Mouse (Mus musculus) myocyte (in vitro differentiated cells): ENCODE data around the gene Ern1. TPM values are rescaled to one million over a fixed set of nuclear protein-coding genes. Genes with fewer than 3 reads are reported as not detected.
A peak's percentile ranks its signal among the peaks of the same experiment; 100 is the strongest.

Experiments
- H3K27me3 ChIP-seq: one replicate; pipeline ENCODE4 v1.6.1; 2011; ENCODE audit not compliant: control insufficient read depth, insufficient read depth, insufficient read length
- H3K36me3 ChIP-seq: one replicate; pipeline ENCODE4 v1.6.1; 2011; ENCODE audit not compliant: control insufficient read depth, insufficient read depth
- H3K4me2 ChIP-seq: one replicate; pipeline ENCODE4 v1.6.1; 2011; ENCODE audit warnings: low read depth, control low read depth
- H3K4me3 ChIP-seq: one replicate; pipeline ENCODE4 v1.5.1; 2011; ENCODE audit warnings: mild to moderate bottlenecking, control low read depth, moderate library complexity
- H3K79me2 ChIP-seq: one replicate; pipeline ENCODE4 v1.6.1; 2011; ENCODE audit not compliant: control insufficient read depth, insufficient read depth
- H3ac ChIP-seq: one replicate; pipeline ENCODE4 v1.6.1; 2011; ENCODE audit not compliant: control insufficient read depth, insufficient read length
- CEBPB ChIP-seq: IDR thresholded peaks from 2 replicates; pipeline ENCODE4 v1.6.1; 2011; ENCODE audit warnings: mild to moderate bottlenecking, moderate library complexity; ENCODE audit not compliant: poor library complexity, insufficient read depth, severe bottlenecking
- E2F4 ChIP-seq: IDR thresholded peaks from one replicate; pipeline ENCODE4 v1.6.1; 2011; ENCODE audit warnings: mild to moderate bottlenecking, control low read depth, moderate library complexity; ENCODE audit not compliant: insufficient read depth
- MAX ChIP-seq: IDR thresholded peaks from one replicate; pipeline ENCODE4 v1.6.1; 2011; ENCODE audit warnings: low read depth, mild to moderate bottlenecking, control low read depth
- MYOD1 ChIP-seq, 3 experiments: IDR thresholded peaks; one replicate each; pipeline ENCODE4 v1.6.1; 2011; ENCODE audit warnings: control low read depth in 2 of 3, low read depth in 2 of 3, mild to moderate bottlenecking in 2 of 3, moderate library complexity in 1 of 3; ENCODE audit not compliant: insufficient read length in 2 of 3, control insufficient read depth in 1 of 3
- MYOG ChIP-seq, 3 experiments: IDR thresholded peaks; one replicate each; pipeline ENCODE4 v1.6.1; 2011; ENCODE audit warnings: control low read depth in 2 of 3, low read depth in 2 of 3, mild to moderate bottlenecking in 2 of 3; ENCODE audit not compliant: insufficient read length in 2 of 3, control insufficient read depth in 1 of 3, insufficient read depth in 1 of 3
- POLR2A ChIP-seq: IDR thresholded peaks from one replicate; pipeline ENCODE4 v1.6.1; 2011; ENCODE audit warnings: low read depth, mild to moderate bottlenecking, control low read depth, moderate library complexity; ENCODE audit not compliant: insufficient read length
- POLR2AphosphoS2 ChIP-seq: IDR thresholded peaks from one replicate; pipeline ENCODE4 v1.6.1; 2011; ENCODE audit warnings: low read depth, control low read depth; ENCODE audit not compliant: insufficient read length
- REST ChIP-seq: IDR thresholded peaks from one replicate; pipeline ENCODE4 v1.6.1; 2011; ENCODE audit warnings: mild to moderate bottlenecking, control low read depth, moderate library complexity; ENCODE audit not compliant: insufficient read depth, insufficient read length
- SRF ChIP-seq: IDR thresholded peaks from one replicate; pipeline ENCODE4 v1.6.1; 2011; ENCODE audit warnings: low read depth; ENCODE audit not compliant: control insufficient read depth, insufficient read length
- TCF12 ChIP-seq: IDR thresholded peaks from one replicate; pipeline ENCODE4 v1.6.1; 2011; ENCODE audit warnings: mild to moderate bottlenecking, control low read depth; ENCODE audit not compliant: poor library complexity, insufficient read depth, severe bottlenecking
- TCF3 ChIP-seq: IDR thresholded peaks from one replicate; pipeline ENCODE4 v1.6.1; 2011; ENCODE audit warnings: low read depth, control low read depth; ENCODE audit not compliant: insufficient read length
- USF1 ChIP-seq: IDR thresholded peaks from one replicate; pipeline ENCODE4 v1.6.1; 2011; ENCODE audit warnings: low read depth, mild to moderate bottlenecking, control low read depth, moderate library complexity
- polyA plus RNA-seq: library from polyadenylated mRNA; unstranded; fragments of >200 nt; fragmentation: generic; extraction: Trizol; gene quantifications from one replicate; pipeline ENCODE4 v1.2.1, GENCODE M21; 2012; ENCODE audit warnings: missing spikeins

Ern1 gene
- polyA plus RNA-seq, 1 experiment, result 20.4 TPM

- no peak overlapping the region for H3ac ChIP-seq
- H3K79me2 ChIP-seq, result no peaks in the 10 kb centered on the region
- no peak for TF ChIP-seq CEBPB
- TF ChIP-seq USF1, result peak; percentile 64
- no peak for TF ChIP-seq SRF
- no peak for TF ChIP-seq TCF3
- TF ChIP-seq REST, result no peak
- TF ChIP-seq POLR2AphosphoS2, result peak; percentile 56
- TF ChIP-seq TCF12, result peak; percentile 17
- no peak for TF ChIP-seq MAX
- TF ChIP-seq MYOD1 (IDR thresholded peaks at IDR 0.05; ENCODE audit: control insufficient read depth in 1 of 3, insufficient read length in 2 of 3, low read depth in 2 of 3), result peak; percentile 31 to 72 (median 64)
- TF ChIP-seq E2F4, result no peak
- TF ChIP-seq POLR2A, result no peak
- peak in 2 of 3 experiments; percentile 67 for TF ChIP-seq MYOG (IDR thresholded peaks at IDR 0.05; ENCODE audit: control insufficient read depth in 1 of 3, insufficient read depth in 1 of 3, insufficient read length in 2 of 3, low read depth in 2 of 3)
- H3K36me3 ChIP-seq, result peaks cover 6% of the 10 kb centered on the region
- no peaks in the 10 kb centered on the region for H3K27me3 ChIP-seq
- H3K4me2 ChIP-seq, result no peak overlapping the region
- H3K4me3 ChIP-seq, result no peak overlapping the region
Measured at GRCm38 (mm10) chr11:106392597-106393330, 94.9 kb downstream of the Ern1 start.

GRCm38 (mm10) chr11:106391546-106392188 is 96.0 kb downstream of the Ern1 start:
- no peaks in the 10 kb centered on the region for H3K27me3 ChIP-seq
- TF ChIP-seq POLR2AphosphoS2 (peak; percentile 93), MAX (no peak), MYOD1 (IDR thresholded peaks at IDR 0.05; ENCODE audit: control insufficient read depth in 1 of 3, insufficient read length in 2 of 3, low read depth in 2 of 3) (no peak), CEBPB (no peak), POLR2A (peak; percentile 32)
- H3K4me2 ChIP-seq, result no peak overlapping the region
- H3ac ChIP-seq, result no peak overlapping the region
- no peaks in the 10 kb centered on the region for H3K79me2 ChIP-seq
- no peak overlapping the region for H3K4me3 ChIP-seq
- peaks cover 6% of the 10 kb centered on the region for H3K36me3 ChIP-seq

- no peak overlapping the region for H3K4me3 ChIP-seq
- peaks cover 3% of the 10 kb centered on the region for H3K36me3 ChIP-seq
- no peak overlapping the region for H3K4me2 ChIP-seq
- no peak for TF ChIP-seq MAX
- no peak for TF ChIP-seq MYOD1 (IDR thresholded peaks at IDR 0.05; ENCODE audit: control insufficient read depth in 1 of 3, insufficient read length in 2 of 3, low read depth in 2 of 3)
- peak; percentile 1 for TF ChIP-seq POLR2AphosphoS2
- H3K79me2 ChIP-seq, result no peaks in the 10 kb centered on the region
- no peak overlapping the region for H3ac ChIP-seq
- H3K27me3 ChIP-seq, result no peaks in the 10 kb centered on the region
Measured at GRCm38 (mm10) chr11:106390757-106391156, 96.9 kb downstream of the Ern1 start.

GRCm38 (mm10) chr11:106389611-106390010 is 98.0 kb downstream of the Ern1 start:
- TF ChIP-seq MYOD1 (IDR thresholded peaks at IDR 0.05; ENCODE audit: control insufficient read depth in 1 of 3, insufficient read length in 2 of 3, low read depth in 2 of 3) (no peak), POLR2AphosphoS2 (peak; percentile 63)
- Histone ChIP-seq H3ac (no peak overlapping the region), H3K36me3 (no peaks in the 10 kb centered on the region), H3K79me2 (no peaks in the 10 kb centered on the region), H3K4me2 (no peak overlapping the region), H3K4me3 (no peak overlapping the region), H3K27me3 (no peaks in the 10 kb centered on the region)

GRCm38 (mm10) chr11:106387791-106388216 is 99.8 kb downstream of the Ern1 start, which contains the start of gene Icam2:
Gene Icam2 (minus strand): TSS chr11:106388075.
- no peak within 1 kb of the TSS for H3ac ChIP-seq
- H3K4me2 ChIP-seq, result peak within 1 kb of the TSS; percentile 45
- H3K79me2 ChIP-seq, result no peaks in the 10 kb centered on the region
- H3K27me3 ChIP-seq, result no peaks in the 10 kb centered on the region
- no peak within 1 kb of the TSS for H3K4me3 ChIP-seq
- H3K36me3 ChIP-seq, result no peaks in the 10 kb centered on the region
- TF ChIP-seq POLR2AphosphoS2, result no peak
- no peak for TF ChIP-seq MYOG (IDR thresholded peaks at IDR 0.05; ENCODE audit: control insufficient read depth in 1 of 3, insufficient read depth in 1 of 3, insufficient read length in 2 of 3, low read depth in 2 of 3)
- no peak for TF ChIP-seq TCF12
- TF ChIP-seq MYOD1 (IDR thresholded peaks at IDR 0.05; ENCODE audit: control insufficient read depth in 1 of 3, insufficient read length in 2 of 3, low read depth in 2 of 3), result no peak
- no peak for TF ChIP-seq REST
- no peak for TF ChIP-seq USF1
- no peak for TF ChIP-seq MAX
- no peak for TF ChIP-seq TCF3
- no peak for TF ChIP-seq POLR2A
- TF ChIP-seq CEBPB, result no peak
- no peak for TF ChIP-seq SRF
- TF ChIP-seq E2F4, result no peak
